Mouse (Mus musculus) urinary bladder, postnatal 4 days (tissue): ENCODE measurements around the gene Ahctf1.

Source experiments
- DNase-seq, 2 experiments: peaks; one replicate each; pipeline ENCODE4 v3.0.0; 2021 to 2022; ENCODE audit warnings: low spot score in 2 of 2

Ahctf1 gene

DNA sequence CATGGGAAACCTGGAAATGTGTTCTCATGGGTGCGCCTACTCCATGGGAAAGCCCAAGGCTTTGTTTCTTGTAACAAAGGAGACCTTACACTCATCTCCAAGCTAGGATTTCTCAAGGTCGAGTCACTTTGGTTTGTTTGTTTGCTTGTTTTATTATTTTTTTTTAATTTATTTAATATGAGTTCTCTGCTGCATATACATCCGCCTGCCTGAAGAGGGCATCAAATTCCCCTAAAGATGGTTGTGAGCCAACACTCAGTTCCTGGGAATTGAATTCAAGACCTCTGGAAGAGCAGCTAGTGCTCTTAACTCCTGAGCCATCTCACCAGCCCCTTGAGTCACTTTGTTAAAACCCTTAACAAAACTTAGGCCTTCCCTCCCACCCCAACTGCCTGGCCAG lies 90.1 kb downstream of the Ahctf1 start:
- DNase-seq = no peak

DNA sequence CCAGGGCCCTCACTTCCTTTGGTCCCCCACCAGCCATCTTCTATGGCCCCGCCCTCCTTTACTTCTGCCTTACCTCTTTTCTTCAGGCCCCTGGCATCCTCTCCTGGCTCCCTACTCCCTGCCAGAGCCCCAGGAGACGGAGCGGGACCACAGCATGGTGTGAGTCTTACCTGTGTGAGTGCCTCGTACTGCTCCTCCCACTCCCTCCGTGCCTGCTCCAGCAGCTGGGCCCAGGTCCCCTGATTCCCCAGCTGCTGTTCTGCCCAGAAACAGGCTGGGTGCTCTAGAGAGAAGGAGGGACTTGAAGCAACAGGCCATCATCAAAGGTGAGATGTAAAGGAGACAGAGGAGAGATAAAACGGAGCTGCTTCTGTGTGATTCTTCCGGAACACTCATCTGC lies 90.8 kb downstream of the Ahctf1 start:
- DNase-seq = no peak

- DNase-seq = no peak
Measured at GRCm38 (mm10) chr1:179710739-179711138, 92.7 kb downstream of the Ahctf1 start.

GRCm38 (mm10) chr1:179709390-179709789 lies 94.1 kb downstream of the Ahctf1 start:
- DNase-seq = peak in 1 of 2 experiments; percentile 61

DNA sequence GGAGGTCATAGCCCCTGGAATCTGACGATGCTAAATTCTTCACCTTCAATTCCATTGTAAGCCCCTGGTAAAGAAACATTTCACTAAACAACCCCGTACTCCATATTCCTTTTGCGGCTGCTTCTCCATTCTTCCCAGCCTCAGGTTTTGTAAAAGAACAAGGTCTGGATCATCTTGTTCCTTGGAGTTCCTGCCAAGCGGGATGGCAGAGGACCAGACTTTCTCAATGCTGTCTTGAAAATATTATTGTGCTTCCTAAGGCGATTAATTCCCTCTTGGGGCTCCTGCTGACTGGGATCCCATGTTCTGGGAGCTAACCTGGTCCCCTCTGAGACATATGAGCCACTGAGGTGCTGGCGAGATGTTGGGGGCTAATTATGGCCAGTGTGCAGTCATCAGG lies 98.3 kb downstream of the Ahctf1 start:
- DNase-seq = peak in 1 of 2 experiments; percentile 59

DNA sequence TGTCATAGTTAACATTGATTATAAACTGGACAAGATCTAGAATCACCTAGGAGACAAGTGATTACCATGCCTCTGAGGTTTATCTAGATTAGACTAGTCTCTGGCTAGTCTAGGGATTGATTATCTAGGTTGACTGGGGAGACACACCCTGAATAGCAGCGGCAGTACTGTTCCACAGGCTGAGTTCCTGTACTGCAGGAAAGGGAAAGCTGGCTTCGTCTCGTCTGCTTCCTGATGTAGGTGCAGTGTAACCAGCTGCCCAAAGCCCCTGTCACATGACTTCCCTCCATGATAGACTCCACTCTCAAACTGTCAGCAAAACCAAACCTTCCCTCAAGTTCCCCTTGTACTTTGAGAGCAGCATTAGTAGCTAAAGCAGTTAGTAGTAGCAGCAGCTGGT lies 99.3 kb downstream of the Ahctf1 start:
- DNase-seq = no peak
